Mouse (Mus musculus): ENCODE results near the gene Ccdc42. TPM values are rescaled to one million over a fixed set of nuclear protein-coding genes. Genes with fewer than 3 reads are reported as not detected.

The Ccdc42 gene
- total RNA-seq, 2 experiments from 2014 or later, result not detected

DNA sequence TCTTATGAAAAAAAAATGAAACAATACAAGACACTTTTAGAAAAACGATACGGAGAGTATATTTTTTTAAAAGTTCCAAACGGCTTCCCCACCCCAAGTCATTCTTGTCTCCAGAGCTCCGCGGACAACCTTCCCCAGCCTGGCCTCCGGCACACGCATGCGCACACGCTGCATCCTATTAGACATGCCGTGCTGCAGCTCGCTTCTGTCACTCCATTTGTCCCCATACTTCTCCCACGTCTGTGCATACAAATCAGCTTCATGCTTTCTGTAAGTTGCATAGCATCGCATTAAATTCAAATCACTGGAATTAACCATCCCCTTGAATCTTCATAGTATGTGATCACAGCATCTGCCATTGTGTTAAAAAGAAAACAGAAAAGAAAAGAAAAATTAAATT is 3.6 kb upstream of the Ccdc42 start:
- DNase-seq (ENCODE audit: low spot score), result no peak
- intact Hi-C loops (cut with DNase I), result loop anchor here (10.0 kb wide), 1 partner anchor 112 kb away; the partner anchor contains the start of gene Myh10

DNA sequence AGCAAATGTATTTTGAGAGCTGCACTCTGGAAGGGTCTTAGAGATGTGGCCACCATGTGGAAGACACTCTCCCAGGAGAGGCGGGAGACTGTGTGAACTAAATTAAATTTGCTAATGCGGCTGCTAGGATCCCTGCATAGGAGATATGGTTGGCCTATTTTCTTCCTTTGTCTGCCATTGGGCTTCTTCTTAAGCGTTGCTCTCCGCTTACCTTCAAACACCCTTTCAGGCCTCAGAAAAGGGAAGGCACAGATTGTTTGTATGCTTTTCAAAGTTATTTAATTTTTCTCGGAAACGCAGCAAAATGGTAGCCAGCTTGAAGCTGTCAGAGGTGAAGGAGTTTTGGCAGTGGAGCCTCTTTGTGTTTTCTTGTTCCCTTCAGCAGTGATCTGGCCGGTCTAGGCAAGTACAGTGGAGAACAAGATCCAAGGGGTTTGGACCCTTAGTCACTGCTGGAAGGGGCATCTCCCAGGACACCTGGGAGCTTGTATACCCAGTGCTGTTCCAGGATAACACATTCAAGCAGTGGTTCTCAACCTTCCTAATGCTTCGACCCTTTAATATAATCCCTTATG is 2.8 kb upstream of the Ccdc42 start:
- intact Hi-C loops (cut with DNase I), result loop anchor here (10.0 kb wide), 1 partner anchor 111 kb away; the partner anchor contains the start of gene Myh10

DNA sequence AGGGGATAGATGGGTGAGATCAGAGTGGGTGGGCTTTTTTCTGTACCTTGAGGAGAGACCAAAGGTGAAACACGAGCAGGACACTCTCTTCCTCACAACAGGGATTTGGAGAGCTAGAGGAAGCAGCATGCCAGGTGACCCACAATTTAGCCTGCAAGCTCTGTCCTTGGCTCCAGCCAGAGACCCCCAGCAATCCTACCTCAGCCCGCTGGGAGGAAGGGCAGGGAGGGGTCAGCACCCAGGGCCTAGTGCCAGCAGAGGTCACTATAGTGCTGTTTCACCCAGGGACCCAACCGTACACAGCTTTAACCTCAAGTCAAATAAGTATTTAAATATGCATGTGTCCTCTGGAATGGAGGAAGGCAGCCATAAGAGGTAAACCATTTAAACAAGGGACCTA is 931 bp upstream of the Ccdc42 start:
- intact Hi-C loops (cut with DNase I), result loop anchor here (5.0 to 10.0 kb wide), 2 partner anchors 109 to 221 kb away; partner anchors contain the start of gene Myh10
- DNase-seq (ENCODE audit: low spot score), result no peak

More for the DNA sequence above, 2.8 kb upstream of the Ccdc42 start:
- no peak for DNase-seq (ENCODE audit: low spot score)

DNA sequence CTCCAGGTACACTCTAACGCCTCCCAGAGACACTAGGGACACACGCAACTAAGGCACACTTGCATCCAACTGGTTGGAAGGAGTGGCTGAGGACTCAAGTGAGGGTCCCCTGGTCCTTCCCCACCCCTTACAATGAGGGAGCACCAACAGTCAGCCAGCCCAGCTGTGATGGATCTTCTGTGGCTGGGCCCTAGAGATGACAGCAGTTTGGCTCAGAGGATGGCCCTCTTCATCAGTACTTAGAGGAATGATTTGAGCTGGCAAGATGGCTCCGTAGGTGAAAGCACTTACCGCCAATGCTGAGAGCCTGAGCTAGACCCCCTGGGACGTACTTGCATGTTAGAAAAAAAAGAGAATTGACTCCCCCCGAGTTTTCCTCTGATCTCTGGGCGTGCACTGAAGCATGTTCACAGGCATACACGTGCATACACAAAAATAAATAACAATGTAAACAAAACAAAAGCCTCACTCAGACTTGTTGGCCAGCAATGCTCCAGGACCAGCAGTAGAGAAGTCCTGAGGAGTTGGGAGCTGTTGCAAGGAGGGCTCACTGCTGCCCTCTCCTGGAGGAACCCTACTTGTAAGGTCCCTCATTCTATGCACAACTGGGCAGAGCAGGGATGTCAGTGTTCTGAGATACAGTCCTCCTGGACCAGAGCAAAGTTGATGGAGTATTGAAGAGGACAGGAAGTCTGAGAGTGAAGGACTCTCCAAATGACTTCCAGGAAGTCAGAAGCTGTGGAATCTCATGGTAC is 2.4 kb downstream of the Ccdc42 start:
- DNase-seq (ENCODE audit: low spot score), result peak; percentile 43
- intact Hi-C loops (cut with DNase I), result loop anchor here (5.0 to 10.0 kb wide), 2 partner anchors 106 to 218 kb away; partner anchors contain the start of gene Myh10

DNA sequence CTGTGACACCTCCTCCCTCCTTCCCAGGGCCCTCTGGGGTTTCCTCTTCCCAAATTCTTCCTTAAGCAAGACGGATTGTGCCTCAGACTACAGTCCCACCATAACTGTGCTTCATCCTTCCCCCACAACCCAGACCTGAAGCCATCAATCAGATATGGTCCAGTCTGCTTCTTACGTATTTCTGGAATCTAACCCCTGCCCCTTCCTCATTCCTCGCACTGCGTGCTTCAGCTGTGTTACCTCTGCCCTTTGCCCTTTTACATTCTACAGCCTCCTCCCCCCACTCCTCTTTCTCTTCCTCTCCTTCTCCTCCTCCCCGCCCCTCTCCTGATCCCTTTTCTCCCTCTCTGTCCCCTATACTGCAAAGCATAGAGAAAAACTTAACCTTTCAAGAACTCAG is 4.9 kb downstream of the Ccdc42 start:
- intact Hi-C loops (cut with DNase I), result no loop called here

DNA sequence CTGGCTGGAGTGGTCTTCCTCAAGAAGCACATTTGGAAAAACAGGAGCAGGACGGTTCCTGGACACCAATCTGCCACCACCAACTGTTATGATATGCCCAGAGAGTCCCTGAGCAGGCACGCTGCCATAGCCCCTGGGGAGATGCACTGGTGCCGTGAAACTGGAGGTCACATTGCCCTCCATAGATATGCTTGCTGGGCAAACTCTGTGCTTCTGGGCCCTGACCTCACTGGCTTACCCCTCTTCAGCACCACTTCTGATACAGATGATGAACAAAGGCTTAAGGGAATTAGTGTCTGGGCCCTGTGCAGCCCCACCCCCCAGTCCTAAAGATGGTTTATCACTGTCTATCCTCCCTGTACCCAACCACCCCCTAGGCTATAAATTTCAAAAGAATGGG is 6.4 kb downstream of the Ccdc42 start:
- intact Hi-C loops (cut with DNase I), result no loop called here
- DNase-seq (ENCODE audit: low spot score), result no peak

More for the DNA sequence above, 4.9 kb downstream of the Ccdc42 start:
- DNase-seq (ENCODE audit: low spot score), result no peak

DNA sequence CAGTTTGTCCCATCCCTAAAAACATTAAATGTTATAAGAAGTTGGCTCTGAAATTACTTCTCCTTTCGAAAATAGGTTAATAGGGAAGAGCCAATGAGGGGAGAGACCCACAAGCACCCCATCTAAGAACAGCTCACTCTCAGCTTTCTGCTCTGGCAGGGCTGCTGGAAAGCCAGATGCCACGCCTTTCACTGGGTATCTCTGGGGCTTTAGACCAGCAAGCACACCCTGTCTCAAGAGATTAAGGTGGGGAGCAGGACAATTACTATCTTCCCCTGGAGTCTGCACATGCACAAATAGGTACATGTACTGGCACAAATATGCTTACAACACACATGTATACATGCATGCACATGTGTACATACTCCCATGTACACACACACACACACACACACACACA is 11.1 kb downstream of the Ccdc42 start:
- no peak for DNase-seq (ENCODE audit: low spot score)
- intact Hi-C loops (cut with DNase I), result no loop called here

DNA sequence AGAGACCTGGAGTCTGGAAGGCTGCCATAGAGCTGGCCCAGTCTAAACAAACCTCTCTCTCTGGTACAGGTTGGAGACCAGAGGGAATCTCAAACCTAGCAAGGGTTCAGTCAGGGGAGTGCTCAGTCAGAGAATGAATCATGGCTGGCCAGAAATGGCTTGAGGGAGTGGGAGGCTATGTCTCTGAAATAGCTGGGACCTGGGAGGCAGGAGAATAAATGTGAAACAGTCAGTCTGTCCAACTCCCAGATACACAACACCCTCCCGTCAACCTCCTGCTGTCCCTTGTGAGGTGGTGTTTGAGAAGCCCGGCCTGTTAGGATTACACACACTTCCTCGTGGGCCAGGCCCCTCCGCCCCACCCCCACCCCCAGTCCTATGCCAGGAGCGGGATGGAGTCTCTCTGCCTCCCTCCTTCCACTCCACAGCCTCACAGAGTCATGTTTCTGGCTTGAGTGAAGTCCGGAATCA is 13.8 kb downstream of the Ccdc42 start:
- intact Hi-C loops (cut with DNase I), result no loop called here
- no peak for DNase-seq (ENCODE audit: low spot score)

DNA sequence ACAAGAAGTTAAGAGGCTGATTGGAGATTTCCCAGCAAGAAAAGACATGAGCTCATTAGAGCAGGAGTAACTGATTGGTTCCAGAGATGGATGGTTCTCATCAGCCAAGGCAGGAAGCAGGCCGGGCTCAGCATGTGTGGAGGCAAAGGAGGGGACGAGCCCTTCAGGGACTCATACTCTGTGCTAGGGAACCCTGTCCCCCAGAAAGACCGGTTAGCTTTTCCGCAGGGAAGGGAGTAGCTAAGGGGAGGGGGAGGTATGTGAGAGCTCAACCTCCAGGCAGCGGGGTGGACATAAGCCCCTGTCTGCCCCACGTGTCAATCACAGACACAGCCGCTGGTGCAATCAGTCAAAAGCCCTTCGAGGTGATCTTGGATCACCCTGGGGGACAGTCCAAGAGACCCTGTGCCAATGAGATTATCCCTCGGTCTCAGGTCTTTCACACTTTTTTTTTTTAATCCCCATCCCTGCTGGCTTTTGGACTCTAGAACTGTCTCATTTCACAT is 14.7 kb downstream of the Ccdc42 start:
- DNase-seq (ENCODE audit: low spot score), result no peak
- intact Hi-C loops (cut with DNase I), result no loop called here

DNA sequence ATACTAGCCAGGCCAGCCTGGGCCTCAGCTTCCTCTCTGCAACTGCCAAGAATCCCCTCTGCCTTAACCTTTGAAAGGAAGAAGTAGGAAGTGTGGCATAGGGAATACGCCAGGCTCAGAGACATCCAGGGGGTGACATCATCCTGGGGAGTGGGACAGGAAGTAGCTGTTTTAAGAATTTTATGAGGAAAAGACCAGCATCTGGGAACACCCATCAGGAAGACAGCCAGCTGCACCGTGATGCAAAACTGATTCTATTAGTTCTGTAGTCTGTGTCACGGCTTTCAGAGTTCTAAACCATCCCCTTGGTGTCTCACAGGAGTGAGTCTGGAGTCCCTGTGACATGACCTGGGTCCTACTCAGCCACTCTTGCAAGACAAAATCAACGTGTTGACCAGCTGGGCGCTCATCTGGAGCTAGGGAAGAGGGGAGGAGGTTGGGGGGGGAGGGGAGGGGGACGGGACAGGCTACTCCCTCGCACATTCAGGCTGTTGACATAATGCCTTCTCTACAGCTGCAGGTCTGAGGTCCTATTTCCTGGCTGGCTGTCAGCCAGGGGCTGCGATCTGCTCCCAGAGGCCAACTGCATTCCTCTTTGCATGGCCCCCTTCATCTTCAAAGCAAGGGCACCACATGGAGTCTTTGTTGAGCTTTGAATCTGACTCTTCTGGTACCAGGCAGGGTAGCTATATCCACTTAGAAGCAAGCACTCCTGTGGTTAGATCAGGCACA is 15.5 kb downstream of the Ccdc42 start:
- intact Hi-C loops (cut with DNase I), result no loop called here

DNA sequence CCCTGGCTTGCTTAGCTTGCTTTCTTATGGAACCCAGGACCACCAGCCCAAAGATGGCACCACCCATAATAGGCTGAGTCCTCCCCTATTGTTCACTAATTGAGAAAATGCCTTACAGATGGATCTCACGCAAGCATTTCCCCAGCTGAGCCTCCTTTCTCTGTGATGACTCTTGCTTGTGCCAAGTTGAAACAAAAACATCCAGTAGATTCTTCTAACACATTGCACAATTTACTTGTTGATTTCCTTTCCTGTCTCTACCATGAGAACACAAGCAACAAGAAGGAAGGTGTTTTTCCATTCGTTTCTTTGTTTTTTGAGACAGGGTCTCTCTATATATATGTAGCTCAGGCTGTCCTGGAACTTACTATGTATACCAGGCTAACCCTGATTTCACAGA is 20.2 kb downstream of the Ccdc42 start:
- intact Hi-C loops (cut with DNase I), result no loop called here
- no peak for DNase-seq (ENCODE audit: low spot score)

More for the DNA sequence above, 15.5 kb downstream of the Ccdc42 start:
- DNase-seq (ENCODE audit: low spot score), result no peak

DNA sequence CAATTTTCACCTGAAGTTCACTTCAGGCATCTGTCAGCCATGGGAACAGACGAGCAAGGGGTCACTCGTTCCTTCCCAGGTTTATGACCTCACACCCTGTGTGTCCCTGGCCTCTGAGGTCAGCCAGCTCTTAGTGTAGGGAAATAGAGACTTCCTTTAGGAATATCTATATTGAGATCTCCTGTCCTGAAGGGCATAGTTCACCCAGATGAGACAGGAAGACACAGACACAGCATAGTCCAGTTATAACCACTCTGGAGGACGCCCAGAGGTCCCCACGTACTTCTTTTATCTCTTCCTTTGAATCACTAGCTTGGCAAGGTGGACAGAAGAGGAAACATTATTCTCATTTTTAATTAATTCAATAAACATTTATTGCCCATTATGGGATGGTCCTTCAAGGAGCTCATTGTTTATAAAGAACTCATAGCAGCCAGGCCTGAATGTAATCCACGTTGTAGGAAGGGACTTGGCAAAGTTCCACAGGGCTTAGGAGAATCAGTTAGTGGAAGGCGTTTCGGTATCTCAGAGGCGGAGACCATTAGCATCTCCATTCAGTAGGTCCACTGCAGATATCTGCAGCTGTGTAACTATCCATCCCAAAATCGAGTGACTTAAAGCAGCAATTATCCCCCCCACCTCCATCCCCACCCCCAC is 23.2 kb downstream of the Ccdc42 start:
- DNase-seq (ENCODE audit: low spot score), result no peak
- intact Hi-C loops (cut with DNase I), result no loop called here

DNA sequence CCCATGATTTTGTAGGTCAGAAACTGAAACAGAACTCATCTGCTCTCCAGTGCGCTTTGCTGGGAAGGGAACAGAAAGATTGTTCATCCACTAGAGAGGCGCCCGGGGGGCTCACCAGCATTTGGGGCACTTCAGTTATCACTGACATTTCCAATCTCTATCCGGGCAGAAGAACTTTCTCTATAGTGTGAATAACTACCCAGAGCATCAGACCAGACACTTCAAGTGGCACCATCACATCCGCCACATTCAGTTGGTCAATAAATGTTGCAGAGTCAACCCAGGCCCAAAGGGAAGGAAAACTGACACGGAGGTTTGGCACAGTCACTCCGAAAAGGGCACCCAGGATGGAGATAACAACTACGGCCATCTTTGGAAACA is 23.7 kb downstream of the Ccdc42 start:
- intact Hi-C loops (cut with DNase I), result no loop called here

DNA sequence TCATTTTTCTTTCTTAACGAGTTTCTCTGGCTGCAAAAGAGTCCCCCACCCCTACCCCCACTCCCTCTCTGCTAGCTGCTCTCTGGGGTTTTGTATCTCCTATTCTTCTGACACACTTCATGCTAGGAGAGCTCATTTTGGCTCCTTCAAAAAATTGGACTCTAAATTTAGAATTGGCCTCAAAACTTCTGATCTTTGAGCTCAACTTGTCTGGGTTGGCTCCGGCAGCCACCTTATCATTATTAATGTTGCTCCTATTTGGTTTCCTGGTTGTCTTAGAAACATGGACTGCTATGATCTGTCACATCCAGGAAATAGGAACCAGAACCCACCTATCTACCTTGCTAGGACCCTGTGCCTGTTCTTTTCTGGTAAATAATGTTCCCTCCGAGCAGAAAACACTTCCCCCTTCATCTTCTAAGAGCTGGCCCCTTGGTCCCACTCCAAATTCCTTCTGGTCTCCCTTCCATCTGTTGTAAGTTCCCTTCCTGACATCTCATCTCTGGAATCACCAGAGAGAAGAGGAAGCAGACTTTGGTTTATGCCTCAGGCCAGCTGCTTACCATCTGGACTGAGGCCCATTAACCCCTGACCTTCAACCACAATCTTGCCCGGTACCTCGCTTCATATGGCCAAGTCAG is 26.4 kb downstream of the Ccdc42 start:
- no peak for DNase-seq (ENCODE audit: low spot score)
- intact Hi-C loops (cut with DNase I), result no loop called here

More for the DNA sequence above, 23.7 kb downstream of the Ccdc42 start:
- no peak for DNase-seq (ENCODE audit: low spot score)

DNA sequence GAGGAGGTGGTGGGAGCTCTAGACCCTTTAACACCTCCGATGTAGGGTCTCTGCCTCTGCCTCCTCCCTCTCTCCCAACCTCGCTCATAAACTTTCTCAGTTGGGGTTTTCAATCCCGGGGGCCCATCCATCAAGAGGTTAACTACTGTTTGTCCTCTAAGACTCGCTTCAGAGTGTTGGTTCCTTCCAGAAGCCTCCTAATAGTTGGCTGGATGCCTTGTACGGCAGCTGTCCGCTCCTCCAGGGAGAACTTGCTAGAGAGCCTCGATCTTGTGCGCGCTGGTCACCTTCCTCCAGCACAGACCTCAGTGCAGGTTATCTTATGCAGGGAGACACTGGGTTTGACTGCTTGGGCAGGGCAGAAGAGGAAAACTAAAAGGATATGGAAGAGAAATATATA is 35.9 kb downstream of the Ccdc42 start:
- no peak for DNase-seq (ENCODE audit: low spot score)
- intact Hi-C loops (cut with DNase I), result no loop called here

DNA sequence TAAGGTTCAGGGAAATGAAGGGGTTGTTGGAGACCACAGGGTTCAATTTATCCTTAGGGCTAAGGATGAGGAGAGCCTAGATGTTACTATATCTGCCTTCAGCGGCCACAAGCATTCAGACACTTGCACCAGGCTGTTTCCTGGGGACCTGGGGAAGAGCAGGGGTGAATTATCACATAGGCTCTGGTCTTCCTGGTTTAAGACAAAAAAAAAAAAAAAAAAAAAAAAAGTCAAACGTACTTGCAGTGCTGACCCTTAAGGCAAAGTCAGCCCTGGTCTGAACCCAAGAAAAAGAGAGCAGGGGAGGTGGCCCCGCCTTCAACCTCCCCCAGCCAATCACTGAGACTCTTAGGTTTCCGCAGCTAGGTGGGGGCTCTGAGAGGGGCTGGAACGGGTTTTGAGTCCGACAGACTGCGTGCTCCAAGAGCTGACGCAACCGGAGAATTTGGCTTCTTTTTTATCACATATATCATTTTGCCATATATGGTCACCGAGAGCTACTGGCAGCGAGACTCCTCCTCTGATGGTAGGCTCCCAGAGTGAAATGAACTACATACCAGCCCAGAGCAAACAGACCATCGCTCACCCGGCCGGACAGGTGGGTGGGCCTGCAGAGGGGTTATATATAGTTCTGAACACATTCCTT is 36.5 kb downstream of the Ccdc42 start:
- intact Hi-C loops (cut with DNase I), result no loop called here
- DNase-seq (ENCODE audit: low spot score), result peak; percentile 48

DNA sequence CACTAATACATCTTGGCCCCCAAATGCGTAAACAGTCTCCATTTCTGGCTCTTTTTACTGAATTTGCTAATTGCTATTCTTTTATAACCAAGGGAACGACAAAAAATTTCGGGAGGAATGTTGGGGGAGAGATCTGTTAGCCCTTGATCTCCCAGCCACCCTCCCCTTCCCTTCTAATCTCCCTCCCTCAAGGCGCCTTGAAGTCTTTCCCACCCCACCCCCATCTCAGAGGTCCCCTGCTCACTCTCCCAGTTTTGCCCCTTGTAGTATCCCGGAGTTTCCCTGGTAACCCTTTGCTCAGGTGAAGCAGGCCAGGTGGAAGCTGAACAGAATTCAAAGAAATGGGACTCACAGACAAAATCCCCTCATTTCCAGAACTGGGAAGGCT is 37.0 kb downstream of the Ccdc42 start:
- no peak for DNase-seq (ENCODE audit: low spot score)
- intact Hi-C loops (cut with DNase I), result no loop called here

DNA sequence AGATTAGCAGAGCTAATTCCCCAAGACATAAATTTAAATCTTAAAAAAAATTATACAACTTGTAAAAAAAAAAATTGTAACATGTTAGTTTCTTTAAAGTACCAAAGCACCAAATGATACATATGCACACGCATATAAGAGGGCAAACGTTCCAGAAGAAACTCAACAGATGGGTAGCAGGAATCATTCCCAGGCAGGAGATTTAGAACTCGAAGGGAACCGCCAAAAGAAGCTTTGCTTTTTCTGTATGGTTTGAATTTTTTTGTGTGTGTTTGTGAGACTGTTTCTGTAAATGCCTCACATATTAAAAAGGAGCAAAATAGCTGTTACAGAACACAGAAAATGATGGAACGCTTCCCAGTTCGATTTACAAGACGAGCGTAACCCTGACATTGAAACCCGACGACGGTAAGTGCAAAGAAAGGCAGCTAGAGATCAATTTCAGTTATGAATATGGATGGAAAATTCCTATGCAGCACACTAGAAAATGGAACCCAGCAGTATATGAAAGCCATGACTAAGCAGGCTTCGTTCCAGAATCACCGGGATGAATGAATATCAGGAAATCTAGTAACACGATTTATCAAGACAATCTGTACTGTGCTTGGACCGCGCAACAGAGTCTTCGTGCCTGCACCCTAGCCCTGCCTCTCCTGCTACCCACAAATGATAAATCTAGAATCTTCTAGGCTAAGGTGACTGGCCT is 44.9 kb downstream of the Ccdc42 start:
- no peak for DNase-seq (ENCODE audit: low spot score)
- intact Hi-C loops (cut with DNase I), result no loop called here
